Mouse (Mus musculus): ENCODE measurements around the gene Rhox3a.
"Not testable (repeated sequence)": the region's sequence is repeated elsewhere in the genome, so short reads cannot be mapped to it uniquely, and the experiment has no call there.

Gene Rhox3a

GRCm38 (mm10) chrX:37249619-37250018 lies at the start of gene Rhox3a:
Rhox3a (plus strand) TSS chrX:37249919.
- DNase-seq = not testable (repeated sequence)

GRCm38 (mm10) chrX:37210941-37211340 lies 38.8 kb upstream of the Rhox3a start, which contains the start of gene Gm9:
Gm9 (minus strand) TSS chrX:37211041.
- DNase-seq = no peak

- not testable (repeated sequence) for DNase-seq
Measured at GRCm38 (mm10) chrX:37222158-37222557, 27.6 kb upstream of the Rhox3a start, which contains the start of gene Rhox1. Rhox1 (minus strand) TSS chrX:37222258.

- not testable (repeated sequence) for DNase-seq
Measured at GRCm38 (mm10) chrX:37244676-37245075, 5.0 kb upstream of the Rhox3a start, which contains the start of gene Rhox2a. Rhox2a (plus strand) TSS chrX:37244976.

GRCm38 (mm10) chrX:37265038-37265437 lies 15.3 kb downstream of the Rhox3a start, which contains the start of gene Rhox4a:
Rhox4a (plus strand) TSS chrX:37265338.
- not testable (repeated sequence) for DNase-seq
